Mouse (Mus musculus): ENCODE measurements at regions not wholly inside any gene's neighbourhood (a gene's known extent, or its start where the extent isn't known, plus 50 kb on each side); places are given as distances from the start of the nearest gene placed in this dataset.

GRCm38 (mm10) chr14:85286203-85286602 lies 842.8 kb downstream of the Pcdh17 start:
- in situ Hi-C loops (cut with MboI, MseI), result no loop called here

- in situ Hi-C loops (cut with MboI, MseI), result no loop called here
These were observed 844.1 kb downstream of the Pcdh17 start for GRCm38 (mm10) chr14:85287460-85287859.

- in situ Hi-C loops (cut with MboI, MseI), result no loop called here
These were observed 855.6 kb downstream of the Pcdh17 start for GRCm38 (mm10) chr14:85298991-85299390.

- in situ Hi-C loops (cut with MboI, MseI), result no loop called here
These were observed 877.3 kb downstream of the Pcdh17 start for GRCm38 (mm10) chr14:85320679-85321078.

GRCm38 (mm10) chr14:85333277-85333676 lies 889.9 kb downstream of the Pcdh17 start:
- in situ Hi-C loops (cut with MboI, MseI), result no loop called here

- in situ Hi-C loops (cut with MboI, MseI), result no loop called here
These were observed 893.8 kb downstream of the Pcdh17 start for GRCm38 (mm10) chr14:85337182-85337581.

GRCm38 (mm10) chr14:85354626-85355355 lies 911.4 kb downstream of the Pcdh17 start:
- in situ Hi-C loops (cut with MboI, MseI), result no loop called here

- in situ Hi-C loops (cut with MboI, MseI), result no loop called here
These were observed 920.2 kb downstream of the Pcdh17 start for GRCm38 (mm10) chr14:85363611-85364010.

- in situ Hi-C loops (cut with MboI, MseI), result loop anchor here (10.0 kb wide), 2 partner anchors 1811 to 1841 kb away; no protein-coding TSS in a partner anchor
These were observed 929.9 kb downstream of the Pcdh17 start for GRCm38 (mm10) chr14:85373312-85373711.

- in situ Hi-C loops (cut with MboI, MseI), result no loop called here
These were observed 960.3 kb downstream of the Pcdh17 start for GRCm38 (mm10) chr14:85403644-85404043.
